Mouse (Mus musculus) lung, embryonic 16.5 days (tissue): ENCODE results near the gene Mrps27. TPM values are rescaled to one million over a fixed set of nuclear protein-coding genes. Genes with fewer than 3 reads are reported as not detected.

Experiments used
- ATAC-seq: fragments of 200-750 bp; cut with Nextera tagmentation; 2 replicates; pipeline ENCODE4 v1.8.0; 2017; ENCODE audit warnings: low read depth, mild to moderate bottlenecking, moderate library complexity
- H3K27ac ChIP-seq: fragments of 300-500 bp; sonication (generic); 2 replicates; pipeline ENCODE4 v1.5.1; 2014; ENCODE audit warnings: mild to moderate bottlenecking, control low read depth, low read length
- H3K27me3 ChIP-seq: fragments of 300-500 bp; sonication (generic); 2 replicates; pipeline ENCODE4 v1.6.1; 2014; ENCODE audit warnings: low read depth, low read length, mixed read lengths; ENCODE audit not compliant: control insufficient read depth, insufficient read depth
- H3K36me3 ChIP-seq: fragments of 300-500 bp; sonication (generic); 2 replicates; pipeline ENCODE4 v1.6.1; 2014; ENCODE audit warnings: low read length; ENCODE audit not compliant: control insufficient read depth, insufficient read depth
- H3K4me1 ChIP-seq: fragments of 300-500 bp; sonication (generic); replicated peaks from 2 replicates; pipeline ENCODE4 v1.6.1; 2014; ENCODE audit warnings: low read length, mixed read lengths; ENCODE audit not compliant: control insufficient read depth, insufficient read depth
- H3K4me2 ChIP-seq: fragments of 300-500 bp; sonication (generic); 2 replicates; pipeline ENCODE4 v1.6.1; 2014; ENCODE audit warnings: low read depth, low read length, control low read depth
- H3K4me3 ChIP-seq: fragments of 300-500 bp; sonication (generic); 2 replicates; pipeline ENCODE4 v1.5.1; 2014; ENCODE audit warnings: mild to moderate bottlenecking, low read length, control low read depth
- H3K9ac ChIP-seq: fragments of 300-500 bp; sonication (generic); 2 replicates; pipeline ENCODE4 v1.6.1; 2014; ENCODE audit warnings: low read length, control low read depth
- H3K9me3 ChIP-seq: fragments of 300-500 bp; sonication (generic); 2 replicates; pipeline ENCODE4 v1.6.1; 2016; ENCODE audit warnings: low read length; ENCODE audit not compliant: control insufficient read depth
- WGBS: fragments of 180-500 bp; shearing (Covaris S2); extraction: QIAGEN DNeasy Blood & Tissue Kit; methylation state at CpG from one replicate; pipeline ENCODE4 v1.1.7; 2014; 5-methylcytosine and 5-hydroxymethylcytosine counted together
- polyA plus RNA-seq: library from polyadenylated mRNA; unstranded; fragments of >200 nt; fragmentation: Nextera tagmentation; extraction: Ambion mirVana; gene quantifications from 2 replicates; pipeline ENCODE4 v1.2.1, GENCODE M21; 2015

The Mrps27 gene
- polyA plus RNA-seq, 1 experiment from 2014 or later: 53.8 TPM

GRCm38 (mm10) chr13:99439357-99439756 lies 94.8 kb downstream of the Mrps27 start:
- no peak for ATAC-seq
- Histone ChIP-seq H3K27me3 (no peaks in the 10 kb centered on the region), H3K27ac (no peak overlapping the region), H3K36me3 (0 out of 2 replicates have a peak, but pooled peaks cover 3% of the 10 kb centered on the region), H3K9me3 (no peaks in the 10 kb centered on the region), H3K9ac (no peak overlapping the region), H3K4me1 (no peaks in the 10 kb centered on the region; the same call in 1 of the 2 replicates), H3K4me2 (no peak overlapping the region), H3K4me3 (no peak overlapping the region)
- WGBS: 90% methylated on average over 5 of the region's 5 CpGs

- H3K27ac ChIP-seq: no peak overlapping the region
- H3K36me3 ChIP-seq: no peaks in the 10 kb centered on the region
- peaks cover 5% of the 10 kb centered on the region; the same call in 1 of the 2 replicates for H3K4me1 ChIP-seq
- 88% methylated on average over 2 of the region's 2 CpGs for WGBS
- no peak for ATAC-seq
- H3K27me3 ChIP-seq: no peaks in the 10 kb centered on the region
- H3K4me3 ChIP-seq: no peak overlapping the region
- H3K9me3 ChIP-seq: no peaks in the 10 kb centered on the region
- H3K4me2 ChIP-seq: no peak overlapping the region
- no peak overlapping the region for H3K9ac ChIP-seq
Measured at GRCm38 (mm10) chr13:99440228-99440627, 95.6 kb downstream of the Mrps27 start.

GRCm38 (mm10) chr13:99441700-99442433 lies 97.3 kb downstream of the Mrps27 start:
- WGBS: 59% methylated on average over 18 of the region's 18 CpGs
- no peaks in the 10 kb centered on the region for H3K9me3 ChIP-seq
- peaks cover 12% of the 10 kb centered on the region for H3K4me1 ChIP-seq
- H3K27me3 ChIP-seq: no peaks in the 10 kb centered on the region
- H3K27ac ChIP-seq: no peak overlapping the region
- no peaks in the 10 kb centered on the region for H3K36me3 ChIP-seq
- no peak overlapping the region for H3K4me3 ChIP-seq
- no peak overlapping the region for H3K4me2 ChIP-seq
- H3K9ac ChIP-seq: no peak overlapping the region
- peak; percentile 12; the same call in 1 of the 2 replicates for ATAC-seq

- H3K4me1 ChIP-seq: peaks cover 15% of the 10 kb centered on the region
- no peak overlapping the region for H3K27ac ChIP-seq
- H3K9me3 ChIP-seq: no peaks in the 10 kb centered on the region
- H3K4me2 ChIP-seq: no peak overlapping the region
- no peak overlapping the region for H3K9ac ChIP-seq
- 82% methylated on average over 12 of the region's 12 CpGs for WGBS
- H3K4me3 ChIP-seq: no peak overlapping the region
- no peaks in the 10 kb centered on the region for H3K27me3 ChIP-seq
- ATAC-seq: no peak
- no peaks in the 10 kb centered on the region for H3K36me3 ChIP-seq
Measured at GRCm38 (mm10) chr13:99442434-99443249, 98.1 kb downstream of the Mrps27 start.

GRCm38 (mm10) chr13:99443484-99444175 lies 99.0 kb downstream of the Mrps27 start:
- H3K4me1 ChIP-seq: peaks cover 15% of the 10 kb centered on the region
- no peak overlapping the region for H3K4me3 ChIP-seq
- no peaks in the 10 kb centered on the region for H3K9me3 ChIP-seq
- no peak overlapping the region for H3K4me2 ChIP-seq
- no peak overlapping the region for H3K9ac ChIP-seq
- ATAC-seq: no peak
- H3K36me3 ChIP-seq: no peaks in the 10 kb centered on the region
- H3K27ac ChIP-seq: no peak overlapping the region
- 86% methylated on average over 7 of the region's 7 CpGs for WGBS
- H3K27me3 ChIP-seq: no peaks in the 10 kb centered on the region

- ATAC-seq: no peak
- Histone ChIP-seq H3K4me3 (no peak overlapping the region), H3K27me3 (no peaks in the 10 kb centered on the region), H3K36me3 (no peaks in the 10 kb centered on the region), H3K4me2 (no peak overlapping the region), H3K4me1 (peaks cover 15% of the 10 kb centered on the region), H3K27ac (no peak overlapping the region), H3K9me3 (no peaks in the 10 kb centered on the region), H3K9ac (no peak overlapping the region)
- 31% methylated on average over 10 of the region's 10 CpGs for WGBS
Measured at GRCm38 (mm10) chr13:99444431-99444871, 99.9 kb downstream of the Mrps27 start.

GRCm38 (mm10) chr13:99444880-99445279 lies 100.3 kb downstream of the Mrps27 start:
- peaks cover 15% of the 10 kb centered on the region for H3K4me1 ChIP-seq
- no peaks in the 10 kb centered on the region for H3K9me3 ChIP-seq
- no peak overlapping the region for H3K9ac ChIP-seq
- peak; percentile 41; the same call in 1 of the 2 replicates for ATAC-seq
- no peak overlapping the region for H3K4me3 ChIP-seq
- 4% methylated on average over 6 of the region's 6 CpGs for WGBS
- H3K27me3 ChIP-seq: no peaks in the 10 kb centered on the region
- H3K27ac ChIP-seq: no peak overlapping the region
- H3K36me3 ChIP-seq: no peaks in the 10 kb centered on the region
- no peak overlapping the region for H3K4me2 ChIP-seq

GRCm38 (mm10) chr13:99447002-99447401 lies 102.4 kb downstream of the Mrps27 start:
- no peak for ATAC-seq
- H3K27me3 ChIP-seq: no peaks in the 10 kb centered on the region
- peaks cover 17% of the 10 kb centered on the region for H3K4me1 ChIP-seq
- no peak overlapping the region for H3K9ac ChIP-seq
- H3K36me3 ChIP-seq: no peaks in the 10 kb centered on the region
- 67% methylated on average over 7 of the region's 7 CpGs for WGBS
- H3K4me2 ChIP-seq: no peak overlapping the region
- H3K4me3 ChIP-seq: no peak overlapping the region
- H3K27ac ChIP-seq: 0 out of 2 replicates have a peak overlapping the region, but pooled peaks have one; percentile 4
- H3K9me3 ChIP-seq: no peaks in the 10 kb centered on the region
